Mouse (Mus musculus): ENCODE data around the gene Ints4. TPM values are rescaled to one million over a fixed set of nuclear protein-coding genes. Genes with fewer than 3 reads are reported as not detected.

The Ints4 gene
- total RNA-seq, 2 experiments from 2014 or later, result 31.4 to 33.1 TPM

DNA sequence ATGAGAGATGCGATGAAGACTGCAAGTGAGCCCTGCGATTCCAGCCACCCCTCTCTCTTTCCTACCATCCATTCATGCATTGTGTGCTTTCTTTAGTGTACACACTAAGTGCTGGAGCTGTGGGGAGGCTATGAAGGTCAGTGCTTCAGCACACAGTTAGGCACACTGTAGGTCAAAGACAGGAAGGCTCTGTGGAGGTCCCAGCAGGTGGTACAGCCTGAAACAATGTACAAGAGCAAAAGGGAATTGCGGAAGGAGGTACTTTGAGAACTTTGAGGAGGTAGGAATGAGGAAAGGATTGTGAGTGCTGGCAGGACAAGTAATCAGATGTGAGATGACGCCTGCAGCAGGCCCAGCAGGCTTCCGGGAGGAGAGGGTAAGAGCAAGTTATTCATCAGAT is 54.8 kb downstream of the Ints4 start:
- DNase-seq (ENCODE audit: low spot score in 2 of 2), result no peak

- DNase-seq (ENCODE audit: low spot score in 2 of 2), result no peak
Observed at GRCm38 (mm10) chr7:97536571-97536970, 55.8 kb downstream of the Ints4 start.

- DNase-seq (ENCODE audit: low spot score in 2 of 2), result no peak
Observed at GRCm38 (mm10) chr7:97546462-97546861, 65.7 kb downstream of the Ints4 start.

DNA sequence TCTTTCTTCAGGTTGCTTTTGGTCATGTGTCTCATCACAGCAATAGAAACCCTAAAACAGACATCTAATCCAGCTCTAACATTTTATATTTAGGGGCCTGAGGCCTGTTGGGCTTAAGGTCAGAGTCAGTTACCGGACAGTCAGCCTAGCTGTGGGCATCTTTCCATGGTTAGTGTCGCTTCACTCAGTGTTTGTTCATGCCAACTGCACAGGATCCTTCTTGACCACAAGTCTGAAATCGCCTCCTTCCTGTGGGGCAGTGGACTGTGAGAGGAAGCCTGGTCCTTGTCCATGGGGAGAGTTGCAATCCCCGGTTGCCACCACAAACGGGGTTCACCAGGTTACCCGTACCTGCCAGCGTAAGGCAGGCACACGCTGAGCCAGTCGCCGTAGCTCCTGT is 68.5 kb downstream of the Ints4 start:
- DNase-seq (ENCODE audit: low spot score in 2 of 2), result no peak

DNA sequence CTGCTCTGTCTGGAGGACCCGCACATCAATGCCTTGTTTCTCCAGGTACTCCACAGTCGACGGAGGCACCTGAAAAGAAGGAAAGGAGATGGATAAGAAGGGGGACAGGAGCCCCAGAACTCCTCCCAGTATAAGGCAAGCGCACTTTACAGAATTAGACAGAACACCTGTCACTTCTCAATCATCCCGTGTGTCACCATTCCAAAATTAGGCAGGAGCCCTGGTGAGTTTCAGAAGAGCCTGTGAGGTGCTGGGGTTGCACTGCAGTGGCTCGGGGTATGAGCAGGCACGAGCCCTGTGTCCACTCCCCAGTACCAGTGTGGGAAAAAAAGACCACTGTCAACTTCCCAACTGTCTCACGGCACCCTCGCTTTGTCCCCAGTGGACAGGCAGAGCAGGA is 69.9 kb downstream of the Ints4 start:
- no peak for DNase-seq (ENCODE audit: low spot score in 2 of 2)

GRCm38 (mm10) chr7:97563576-97563975 is 82.8 kb downstream of the Ints4 start:
- DNase-seq (ENCODE audit: low spot score in 2 of 2), result no peak

DNA sequence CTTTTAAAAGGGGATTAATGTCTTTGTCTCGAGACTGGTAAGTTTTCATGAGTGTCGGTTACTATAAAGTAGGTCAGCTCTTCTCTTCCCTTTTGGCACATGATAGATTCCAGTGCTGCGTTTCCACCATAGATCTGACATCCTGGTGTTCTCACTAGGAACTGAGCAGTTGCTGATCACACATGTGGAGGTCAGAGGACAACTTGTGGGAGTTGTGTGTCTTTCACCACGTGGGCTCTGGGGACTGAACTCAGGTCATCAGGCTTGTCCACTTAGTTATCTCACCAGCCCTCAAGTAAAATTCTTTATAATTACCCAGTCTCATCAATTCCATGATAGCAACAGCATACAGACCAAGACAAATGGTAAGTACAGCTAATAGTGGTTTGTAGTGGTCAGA is 88.6 kb downstream of the Ints4 start:
- DNase-seq (ENCODE audit: low spot score in 2 of 2), result no peak

DNA sequence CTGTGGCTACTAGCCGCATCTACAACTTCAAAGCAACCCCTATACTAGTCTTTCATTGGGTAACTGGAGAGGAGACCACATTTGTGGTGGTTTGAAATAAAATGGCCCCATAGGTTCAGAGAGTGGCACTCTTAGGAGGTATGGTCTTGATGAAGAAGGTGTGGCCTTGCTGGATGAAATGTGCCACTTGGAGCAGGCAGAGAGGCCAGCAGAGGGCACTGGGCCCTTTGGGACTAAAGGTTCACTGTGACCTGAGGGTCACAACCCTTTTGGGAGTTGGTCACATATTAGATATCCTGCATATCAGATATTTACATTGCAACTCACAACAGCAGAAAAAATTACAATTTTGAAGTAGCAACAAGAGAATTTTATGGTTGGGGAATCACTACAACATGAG is 89.6 kb downstream of the Ints4 start:
- DNase-seq (ENCODE audit: low spot score in 2 of 2), result no peak

DNA sequence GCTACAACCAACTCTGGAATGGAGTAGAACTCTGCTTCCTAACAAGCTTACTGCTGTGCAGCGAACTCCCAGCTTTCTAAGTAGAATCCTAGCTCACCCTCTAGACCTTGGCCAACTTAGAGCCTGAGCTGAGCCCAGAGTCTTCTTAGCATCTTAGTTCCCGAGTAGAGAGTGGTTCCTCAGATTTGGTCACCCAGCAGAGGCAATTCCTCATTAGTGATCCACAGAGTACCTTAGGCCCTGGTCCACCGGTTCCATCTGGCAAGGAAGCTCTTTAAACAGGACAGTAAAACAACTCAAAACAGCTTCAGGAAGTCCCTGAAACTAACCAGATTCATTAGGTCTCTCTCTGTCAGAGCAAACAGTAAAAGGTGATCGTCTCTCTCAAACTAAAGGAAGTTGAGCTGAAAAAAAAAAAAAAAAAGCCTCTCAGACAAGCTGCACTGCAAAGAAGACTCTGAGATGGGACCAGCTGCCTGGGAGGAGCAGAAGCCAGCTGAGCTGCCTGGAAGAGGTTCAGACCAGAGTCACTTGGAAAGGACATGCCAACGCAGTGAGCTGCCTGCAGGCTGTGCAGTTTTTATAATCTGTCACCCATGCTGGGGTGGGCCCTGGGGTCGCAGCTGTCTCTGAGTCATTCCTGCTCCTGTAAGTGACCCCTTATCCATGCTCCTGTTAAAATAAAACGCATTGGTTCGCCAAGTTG is 97.8 kb downstream of the Ints4 start:
- peak; percentile 36 to 43 for DNase-seq (ENCODE audit: low spot score in 2 of 2)

- peak; percentile 92 to 96 for DNase-seq (ENCODE audit: low spot score in 2 of 2)
Observed at GRCm38 (mm10) chr7:97579067-97579975, 98.6 kb downstream of the Ints4 start, which contains the start of the genes Aamdc and Rsf1. TSS of gene Aamdc (minus strand) at chr7:97579497. TSS of gene Rsf1 (plus strand) at chr7:97579889.

- peak; percentile 51 to 58 for DNase-seq (ENCODE audit: low spot score in 2 of 2)
Observed at GRCm38 (mm10) chr7:97579976-97580842, 99.5 kb downstream of the Ints4 start.

DNA sequence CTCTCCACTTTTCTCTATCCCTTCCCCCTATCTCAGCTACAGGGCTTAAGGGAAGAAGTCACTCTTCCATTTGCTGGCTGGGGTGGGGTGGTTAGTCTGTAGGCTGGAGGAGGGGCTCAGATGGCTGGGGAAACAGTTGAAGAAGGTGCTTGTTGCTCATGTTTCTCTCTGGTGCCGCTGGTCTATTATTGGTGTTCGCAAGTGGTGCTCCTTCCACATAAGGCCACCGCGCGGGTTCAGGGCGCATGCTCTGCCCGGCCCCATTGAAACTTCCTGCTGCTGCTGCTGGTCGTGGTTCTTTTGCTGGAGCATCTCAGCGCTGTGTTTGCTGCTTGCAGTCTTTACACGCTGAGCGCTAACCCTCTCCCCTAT is 100.1 kb downstream of the Ints4 start:
- DNase-seq (ENCODE audit: low spot score in 2 of 2), result peak; percentile 68 to 88

GRCm38 (mm10) chr7:97588506-97588905 is 107.8 kb downstream of the Ints4 start:
- DNase-seq (ENCODE audit: low spot score in 2 of 2), result no peak

DNA sequence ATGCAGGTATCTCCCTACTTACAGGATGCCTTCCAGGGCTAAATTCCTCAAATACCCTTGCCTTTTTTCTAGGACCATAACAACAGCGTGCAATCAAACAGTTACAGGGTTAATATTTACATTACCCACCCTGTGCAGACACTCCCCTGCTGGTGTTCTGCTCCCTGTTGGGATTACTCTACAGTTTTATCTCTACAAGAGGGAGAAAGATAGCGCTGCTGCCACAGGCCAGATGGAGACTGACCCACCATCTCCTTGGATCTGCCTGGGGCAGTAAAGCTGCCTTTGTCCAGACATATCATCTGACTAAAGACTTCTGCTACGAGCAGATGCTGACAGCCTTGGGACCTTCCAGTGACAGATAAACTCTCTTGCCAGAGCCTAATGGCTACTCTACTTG is 109.7 kb downstream of the Ints4 start:
- DNase-seq (ENCODE audit: low spot score in 2 of 2), result no peak

Other genes starting within 250 kb of the Ints4 start
- 10 to 100 TPM; 11.9 to 12.4 TPM for gene Usp35, start 148.9 kb upstream of the Ints4 start, total RNA-seq (2021)
- gene Kctd21, start 148.6 kb upstream of the Ints4 start, total RNA-seq (2021), result 10 to 100 TPM in 1 of 2 experiments, 1 to 10 TPM in 1; 8.9 to 11.5 TPM
- gene Alg8, start 109.3 kb upstream of the Ints4 start, total RNA-seq (2021), result 10 to 100 TPM; 11.4 TPM
- gene Ndufc2, start 81.0 kb upstream of the Ints4 start, total RNA-seq (2021), result 100 to 1,000 TPM; 267 TPM
- gene Thrsp, start 63.2 kb upstream of the Ints4 start, total RNA-seq (2021), result 10 to 100 TPM; 29.1 to 31.5 TPM
- gene Kctd14, start 29.6 kb upstream of the Ints4 start, total RNA-seq (2021), result 1 to 10 TPM; 2.3 to 3.6 TPM
- gene Aamdc, start 98.5 kb downstream of the Ints4 start, total RNA-seq (2021), result 10 to 100 TPM; 43.7 to 44.5 TPM
- gene Rsf1, start 98.9 kb downstream of the Ints4 start, total RNA-seq (2021), result 10 to 100 TPM; 43.5 to 45.3 TPM
- 10 to 100 TPM; 73.5 to 76.9 TPM for gene Clns1a, start 215.7 kb downstream of the Ints4 start, total RNA-seq (2021)